Mouse (Mus musculus) thymus, adult 2 months (tissue): ENCODE data around the gene Uvssa.

Experiments used
- CTCF ChIP-seq: fragments of 200-500 bp; IDR thresholded peaks from 2 replicates; pipeline ENCODE4 v1.5.1; 2012; ENCODE audit warnings: mild to moderate bottlenecking, control low read depth, low read length, moderate library complexity, borderline replicate concordance; ENCODE audit not compliant: control insufficient read depth, poor library complexity, insufficient read depth; ENCODE audit errors: extremely low read depth
- POLR2A ChIP-seq: fragments of 200-500 bp; IDR thresholded peaks from 2 replicates; pipeline ENCODE4 v1.6.1; 2012; ENCODE audit warnings: mild to moderate bottlenecking, low read length, control low read depth, moderate library complexity; ENCODE audit not compliant: control insufficient read depth, poor library complexity, insufficient read depth; ENCODE audit errors: extremely low read depth

GRCm38 (mm10) chr5:33335977-33336360 is 42.4 kb upstream of the Uvssa start:
- TF ChIP-seq CTCF (no peak), POLR2A (no peak)
